In genomic region chr1:171672854-171673475, GRCm38 (mm10) we compare ENCODE assay signal across 11 mouse cellular contexts. TPM values are rescaled to one million over a fixed set of nuclear protein-coding genes. Genes with fewer than 3 reads are reported as not detected.
DNase-seq lines count a peak whose midpoint lies in the region; ATAC-seq lines count a peak whose summit lies in the region.
"Had no signal": no experiment of that assay in that cellular context is flagged by ENCODE, and none has a peak within 500 bp of the region (broad histone marks: within the 10 kb centered on the region; RNA-seq: fewer than 3 reads in every experiment).

No protein-coding gene starts in this region.

- H3K4me3 ChIP-seq in hindbrain, embryonic 15.5 days, result no peak overlapping the region
- H3K4me3 ChIP-seq in hindbrain, embryonic 11.5 days (ENCODE audit: low read depth, low read length), result no peak overlapping the region
- H3K4me3 ChIP-seq: embryonic facial prominence, embryonic 12.5 days had no signal

- H3K36me3 ChIP-seq in hindbrain, embryonic 15.5 days, result no peaks in the 10 kb centered on the region
- no peaks in the 10 kb centered on the region for H3K36me3 ChIP-seq in hindbrain, embryonic 11.5 days (ENCODE audit: control insufficient read depth, insufficient read depth, low read length)
- H3K36me3 ChIP-seq: embryonic facial prominence, embryonic 12.5 days had no signal

- intact Hi-C loops in left cerebral cortex, postnatal 10 days (cut with DNase I), result loop anchor here (10.0 kb wide), 1 partner anchor 342 kb away; no protein-coding TSS in a partner anchor

- no peaks in the 10 kb centered on the region for H3K4me1 ChIP-seq in hindbrain, embryonic 15.5 days (replicated peaks)
- no peaks in the 10 kb centered on the region for H3K4me1 ChIP-seq in hindbrain, embryonic 11.5 days (replicated peaks; ENCODE audit: control insufficient read depth, insufficient read depth, low read length)
- H3K4me1 ChIP-seq: embryonic facial prominence, embryonic 12.5 days had no signal

- H3K27me3 ChIP-seq in hindbrain, embryonic 15.5 days, result no peaks in the 10 kb centered on the region
- no peaks in the 10 kb centered on the region for H3K27me3 ChIP-seq in hindbrain, embryonic 11.5 days (ENCODE audit: control insufficient read depth, insufficient read depth, low read length)
- H3K27me3 ChIP-seq: embryonic facial prominence, embryonic 12.5 days had no signal

- H3K9ac ChIP-seq in hindbrain, embryonic 15.5 days, result no peak overlapping the region
- H3K9ac ChIP-seq in hindbrain, embryonic 11.5 days (ENCODE audit: low read depth, low read length), result no peak overlapping the region
- H3K9ac ChIP-seq: embryonic facial prominence, embryonic 12.5 days had no signal

- ATAC-seq in hindbrain, embryonic 15.5 days (ENCODE audit: low FRiP score, low read depth), result peak; percentile 63; the same call in 1 of the 2 replicates
- no peak for ATAC-seq in hindbrain, embryonic 11.5 days (ENCODE audit: low FRiP score)

- H3K27ac ChIP-seq in hindbrain, embryonic 15.5 days (replicated peaks), result no peak overlapping the region
- no peak overlapping the region for H3K27ac ChIP-seq in hindbrain, embryonic 11.5 days (ENCODE audit: low read depth, low read length)
- H3K27ac ChIP-seq: embryonic facial prominence, embryonic 12.5 days; kidney, postnatal 0 days had no signal

- H3K9me3 ChIP-seq in hindbrain, embryonic 15.5 days, result no peaks in the 10 kb centered on the region
- H3K9me3 ChIP-seq in hindbrain, embryonic 11.5 days (ENCODE audit: control insufficient read depth, low read length), result no peaks in the 10 kb centered on the region
- H3K9me3 ChIP-seq: embryonic facial prominence, embryonic 12.5 days had no signal

- DNase-seq in hindbrain, embryonic 11.5 days (ENCODE audit: low spot score), result no peak
- DNase-seq in frontal cortex, postnatal 10 days (ENCODE audit: low spot score in 2 of 2), result peak; percentile 25 to 37
- DNase-seq in left cerebral cortex, postnatal 10 days (ENCODE audit: extremely low spot score in 1 of 2, low spot score in 2 of 2), result peak; percentile 47 to 63
- peak; percentile 38 for DNase-seq in thymus, postnatal 14 days
- DNase-seq in adipocyte (ENCODE audit: low spot score), result no peak
- no peak for DNase-seq in kidney, postnatal 14 days
- no peak for DNase-seq in ovary, adult 18-20 months (ENCODE audit: low spot score)

- WGBS in hindbrain, embryonic 15.5 days, result 63% methylated on average over 5 of the region's 5 CpGs
- 76% methylated on average over 5 of the region's 5 CpGs for WGBS in hindbrain, embryonic 11.5 days

- no peak overlapping the region for H3K4me2 ChIP-seq in hindbrain, embryonic 15.5 days
- H3K4me2 ChIP-seq in hindbrain, embryonic 11.5 days (replicated peaks; ENCODE audit: low read depth, low read length), result no peak overlapping the region
- H3K4me2 ChIP-seq: embryonic facial prominence, embryonic 12.5 days had no signal

RNA-seq across cellular contexts. Expression of gene Cd48, which starts 8.8 kb away (rescaled TPM):
- polyA plus RNA-seq in hindbrain, embryonic 15.5 days (2015; fragmentation: Nextera tagmentation; extraction: Ambion mirVana), result 0.96 and 1.5 TPM in 2 replicates
- 0.60 and 1.1 TPM in 2 replicates for polyA plus RNA-seq in hindbrain, embryonic 11.5 days (2014; fragmentation: Nextera tagmentation; extraction: Ambion mirVana)
- total RNA-seq in left cerebral cortex, postnatal 10 days (2021), result under 1 TPM; 0.30 to 0.47 TPM

RNA-seq across cellular contexts. Expression of gene Slamf7, which starts 20.1 kb away (rescaled TPM):
- polyA plus RNA-seq in hindbrain, embryonic 15.5 days (2015; fragmentation: Nextera tagmentation; extraction: Ambion mirVana), result 0.29 TPM in 1 of 2 replicates, not detected in the other
- polyA plus RNA-seq in hindbrain, embryonic 11.5 days (2014; fragmentation: Nextera tagmentation; extraction: Ambion mirVana), result not detected in 2 replicates
- under 1 TPM; 0.22 to 0.39 TPM for total RNA-seq in left cerebral cortex, postnatal 10 days (2021)
- polyA plus RNA-seq: embryonic facial prominence, embryonic 12.5 days; kidney, postnatal 0 days; neural tube, embryonic 11.5 days had no signal

Comparison
In these comparisons a context has a peak if more than half of its experiments do, and no peak if none do; other contexts are left out.
1. DNase-seq: peak in frontal cortex, postnatal 10 days (2 of 2), left cerebral cortex, postnatal 10 days (2 of 2) and thymus, postnatal 14 days (single experiment); none in hindbrain, embryonic 11.5 days (single experiment), adipocyte (single experiment), kidney, postnatal 14 days (single experiment) and ovary, adult 18-20 months (single experiment).